Comparison of ENCODE assay signal across 20 mouse cellular contexts in the genomic region with DNA sequence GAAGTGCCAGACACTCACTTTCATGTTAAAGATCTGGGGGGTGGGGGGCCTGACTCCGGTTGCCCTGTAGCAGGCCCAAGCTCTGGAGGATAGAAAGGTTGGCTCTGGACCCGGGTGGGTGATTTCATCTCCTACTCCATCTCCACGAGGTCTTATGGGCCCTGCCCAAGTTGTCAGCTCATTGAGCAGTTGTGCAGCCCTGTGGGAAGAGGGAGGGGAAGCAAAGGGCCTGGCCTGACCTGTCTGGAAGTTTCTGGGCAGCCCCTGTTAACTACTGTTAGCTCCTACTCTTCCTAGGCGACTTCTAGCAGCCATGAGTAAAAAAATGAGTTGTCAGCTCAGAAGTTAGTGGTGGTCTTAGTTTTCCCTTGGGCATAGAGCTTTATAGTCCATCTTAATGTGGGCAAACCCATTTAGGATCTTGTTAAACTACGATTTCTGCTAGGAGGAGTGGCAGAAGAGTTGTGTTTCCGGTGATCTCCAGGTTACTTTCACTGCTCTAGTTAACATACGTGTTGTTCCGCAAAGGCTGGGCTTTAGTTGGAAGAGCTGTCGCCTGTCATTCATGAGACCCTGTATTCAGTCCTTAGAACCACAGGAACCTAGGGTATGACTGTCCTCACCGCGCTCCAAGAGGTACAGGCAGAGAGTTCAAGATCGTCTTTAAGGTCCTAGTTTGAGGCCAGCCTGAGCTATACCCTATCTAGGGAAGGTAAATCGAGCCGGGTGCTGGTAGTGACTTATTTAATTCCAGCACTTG. TPM values are rescaled to one million over a fixed set of nuclear protein-coding genes. Genes with fewer than 3 reads are reported as not detected.
A peak's percentile ranks its signal among the peaks of the same experiment; 100 is the strongest.
DNase-seq lines count a peak whose midpoint lies in the region; ATAC-seq lines count a peak whose summit lies in the region.
"Had no signal": no experiment of that assay in that cellular context is flagged by ENCODE, and none has a peak within 500 bp of the region (broad histone marks: within the 10 kb centered on the region; RNA-seq: fewer than 3 reads in every experiment).

No protein-coding gene starts in this region.

- H3K9ac ChIP-seq in heart, embryonic 13.5 days, result no peak overlapping the region
- peak overlapping the region; percentile 40 for H3K9ac ChIP-seq in liver, embryonic 16.5 days (ENCODE audit: low read depth, low read length)
- H3K9ac ChIP-seq: heart, embryonic 15.5 days; hindbrain, embryonic 14.5 days; lung, embryonic 14.5 days had no signal

- peaks cover 28% of the 10 kb centered on the region for H3K36me3 ChIP-seq in heart, embryonic 13.5 days
- peaks cover 36% of the 10 kb centered on the region for H3K36me3 ChIP-seq in embryonic facial prominence, embryonic 10.5 days (replicated peaks)
- H3K36me3 ChIP-seq in liver, embryonic 16.5 days (ENCODE audit: control insufficient read depth, insufficient read depth), result peaks cover 29% of the 10 kb centered on the region

- peak overlapping the region; percentile 36 for H3K27ac ChIP-seq in heart, embryonic 13.5 days (replicated peaks)
- H3K27ac ChIP-seq in embryonic facial prominence, embryonic 10.5 days (replicated peaks), result no peak overlapping the region
- peak overlapping the region; percentile 94 for H3K27ac ChIP-seq in liver, embryonic 16.5 days (ENCODE audit: low read length)
- H3K27ac ChIP-seq: heart, embryonic 15.5 days; hindbrain, embryonic 14.5 days had no signal

- H3K4me1 ChIP-seq in heart, embryonic 13.5 days, result peaks cover 32% of the 10 kb centered on the region
- H3K4me1 ChIP-seq in embryonic facial prominence, embryonic 10.5 days, result peaks cover 28% of the 10 kb centered on the region
- H3K4me1 ChIP-seq in liver, embryonic 16.5 days (ENCODE audit: control insufficient read depth, low read depth, low read length), result peaks cover 37% of the 10 kb centered on the region

- H3K4me2 ChIP-seq in heart, embryonic 13.5 days, result peak overlapping the region; percentile 18; the same call in 1 of the 2 replicates
- H3K4me2 ChIP-seq in liver, embryonic 16.5 days (ENCODE audit: low read depth, low read length), result peak overlapping the region; percentile 80
- H3K4me2 ChIP-seq: heart, embryonic 15.5 days; hindbrain, embryonic 14.5 days; lung, embryonic 14.5 days had no signal

- no peak overlapping the region for H3K4me3 ChIP-seq in heart, embryonic 13.5 days
- H3K4me3 ChIP-seq in embryonic facial prominence, embryonic 10.5 days, result 0 out of 2 replicates have a peak overlapping the region, but pooled peaks have one; percentile 9
- H3K4me3 ChIP-seq in liver, embryonic 16.5 days (ENCODE audit: low read depth, low read length), result peak overlapping the region; percentile 69
- H3K4me3 ChIP-seq: heart, embryonic 15.5 days; megakaryocyte, embryonic 14.5 days had no signal

- no peak for ATAC-seq in heart, embryonic 13.5 days (ENCODE audit: extremely low read depth, insufficient number of reproducible peaks, low FRiP score, low TSS enrichment)
- no peak for ATAC-seq in liver, embryonic 16.5 days (ENCODE audit: low read depth)
- no peak for ATAC-seq in CD4-positive, CD25-positive, alpha-beta regulatory T cell, adult 4 months

- DNase-seq in heart, postnatal 14 days, result no peak
- peak; percentile 24 for DNase-seq in A20 (ENCODE audit: low read depth, low spot score)
- DNase-seq in embryonic facial prominence, embryonic 10.5 days (ENCODE audit: low spot score), result no peak
- no peak for DNase-seq in adrenal gland, adult 2 months
- DNase-seq: adrenal gland, postnatal 14 days; cerebellum, adult 9-10 months; kidney, adult 11 months; kidney, postnatal 14 days; lung, embryonic 14.5 days; retina, postnatal 1 day; thymus, postnatal 4 days had no signal

- 74% methylated on average over 14 of the region's 14 CpGs for WGBS in heart, embryonic 13.5 days
- WGBS in embryonic facial prominence, embryonic 10.5 days, result 82% methylated on average over 14 of the region's 14 CpGs
- whole genome bisulfite sequencing in liver, embryonic 16.5 days (ENCODE audit: insufficient replicate concordance), result 60% methylated on average over 14 of the region's 14 CpGs

- no peaks in the 10 kb centered on the region for H3K9me3 ChIP-seq in heart, embryonic 13.5 days
- no peaks in the 10 kb centered on the region for H3K9me3 ChIP-seq in embryonic facial prominence, embryonic 10.5 days
- no peaks in the 10 kb centered on the region for H3K9me3 ChIP-seq in liver, embryonic 16.5 days (replicated peaks; ENCODE audit: control insufficient read depth, low read length)
- H3K9me3 ChIP-seq: G1E; heart, embryonic 15.5 days had no signal

- intact Hi-C loops in heart, postnatal 14 days (cut with DNase I), result no loop called here

- peaks cover 18% of the 10 kb centered on the region for H3K27me3 ChIP-seq in heart, embryonic 13.5 days (replicated peaks)
- H3K27me3 ChIP-seq in embryonic facial prominence, embryonic 10.5 days (replicated peaks; ENCODE audit: low read depth, poor library complexity, severe bottlenecking), result 0 out of 2 replicates have a peak, but pooled peaks cover 11% of the 10 kb centered on the region
- peaks cover 7% of the 10 kb centered on the region; the same call in 1 of the 2 replicates for H3K27me3 ChIP-seq in liver, embryonic 16.5 days (ENCODE audit: control insufficient read depth, insufficient read depth, low read depth, low read length)

RNA-seq across cellular contexts. Expression of a gene that starts 3.7 kb away (rescaled TPM):
- polyA plus RNA-seq in heart, embryonic 13.5 days (2015; fragmentation: Nextera tagmentation; extraction: Ambion mirVana), result 434 and 464 TPM in 2 replicates
- total RNA-seq in heart, postnatal 14 days (2021), result 10 to 100 TPM; 10.8 to 19.5 TPM
- 571 and 605 TPM in 2 replicates for polyA plus RNA-seq in embryonic facial prominence, embryonic 10.5 days (2016; fragmentation: Nextera tagmentation; extraction: Ambion mirVana)
- 632 and 661 TPM in 2 replicates for polyA plus RNA-seq in liver, embryonic 16.5 days (2015; fragmentation: Nextera tagmentation; extraction: Ambion mirVana)
- 10 to 100 TPM in 1 of 2 experiments, 1 to 10 TPM in 1; 7.7 to 11.4 TPM for polyA plus RNA-seq in CD4-positive, CD25-positive, alpha-beta regulatory T cell, adult 4 months (2017; shearing (Covaris generic))
- total RNA-seq in adrenal gland, adult 2 months (2021), result 1 to 10 TPM; 2.5 to 5.2 TPM
- 7.1 and 9.1 TPM in 2 replicates for polyA plus RNA-seq in adrenal gland, adult 2 months (2012; rRNA removed)

RNA-seq across cellular contexts. Expression of a gene that starts 6.4 kb away (rescaled TPM):
- 1.0 and 3.8 TPM in 2 replicates for polyA plus RNA-seq in heart, embryonic 13.5 days (2015; fragmentation: Nextera tagmentation; extraction: Ambion mirVana)
- not detected for total RNA-seq in heart, postnatal 14 days (2021)
- not detected in 2 replicates for polyA plus RNA-seq in embryonic facial prominence, embryonic 10.5 days (2016; fragmentation: Nextera tagmentation; extraction: Ambion mirVana)
- 29.4 and 67.5 TPM in 2 replicates for polyA plus RNA-seq in liver, embryonic 16.5 days (2015; fragmentation: Nextera tagmentation; extraction: Ambion mirVana)
- polyA plus RNA-seq in CD4-positive, CD25-positive, alpha-beta regulatory T cell, adult 4 months (2017; shearing (Covaris generic)), result not detected
- not detected for total RNA-seq in adrenal gland, adult 2 months (2021)
- polyA plus RNA-seq in adrenal gland, adult 2 months (2012; rRNA removed), result not detected in 2 replicates
- total RNA-seq: G1E; left cerebral cortex, postnatal 10 days; neutrophil, adult 5-6 weeks had no signal
- polyA plus RNA-seq: G1E; lung, embryonic 14.5 days had no signal

RNA-seq across cellular contexts. Expression of a gene that starts 12.2 kb away (rescaled TPM):
- 26.7 and 31.8 TPM in 2 replicates for polyA plus RNA-seq in heart, embryonic 13.5 days (2015; fragmentation: Nextera tagmentation; extraction: Ambion mirVana)
- 10 to 100 TPM; 20.8 to 23.0 TPM for total RNA-seq in heart, postnatal 14 days (2021)
- polyA plus RNA-seq in embryonic facial prominence, embryonic 10.5 days (2016; fragmentation: Nextera tagmentation; extraction: Ambion mirVana), result 10.7 and 11.9 TPM in 2 replicates
- polyA plus RNA-seq in liver, embryonic 16.5 days (2015; fragmentation: Nextera tagmentation; extraction: Ambion mirVana), result 9.4 and 12.1 TPM in 2 replicates
- 1 to 10 TPM; 4.9 to 7.7 TPM for polyA plus RNA-seq in CD4-positive, CD25-positive, alpha-beta regulatory T cell, adult 4 months (2017; shearing (Covaris generic))
- total RNA-seq in adrenal gland, adult 2 months (2021), result 10 to 100 TPM; 26.5 to 43.1 TPM
- polyA plus RNA-seq in adrenal gland, adult 2 months (2012; rRNA removed), result 109 and 111 TPM in 2 replicates

RNA-seq across cellular contexts. Expression of a gene that starts 27.6 kb away (rescaled TPM):
- 55.0 and 56.9 TPM in 2 replicates for polyA plus RNA-seq in heart, embryonic 13.5 days (2015; fragmentation: Nextera tagmentation; extraction: Ambion mirVana)
- 10 to 100 TPM; 29.4 to 30.2 TPM for total RNA-seq in heart, postnatal 14 days (2021)
- 85.1 and 88.8 TPM in 2 replicates for polyA plus RNA-seq in embryonic facial prominence, embryonic 10.5 days (2016; fragmentation: Nextera tagmentation; extraction: Ambion mirVana)
- 40.1 and 43.1 TPM in 2 replicates for polyA plus RNA-seq in liver, embryonic 16.5 days (2015; fragmentation: Nextera tagmentation; extraction: Ambion mirVana)
- polyA plus RNA-seq in CD4-positive, CD25-positive, alpha-beta regulatory T cell, adult 4 months (2017; shearing (Covaris generic)), result 1 to 10 TPM; 3.8 to 7.3 TPM
- 10 to 100 TPM; 34.9 to 41.8 TPM for total RNA-seq in adrenal gland, adult 2 months (2021)
- 29.7 and 44.4 TPM in 2 replicates for polyA plus RNA-seq in adrenal gland, adult 2 months (2012; rRNA removed)

RNA-seq across cellular contexts. Expression of a gene that starts 27.7 kb away (rescaled TPM):
- 0.27 and 0.28 TPM in 2 replicates for polyA plus RNA-seq in heart, embryonic 13.5 days (2015; fragmentation: Nextera tagmentation; extraction: Ambion mirVana)
- under 1 TPM; 0.22 to 0.33 TPM for total RNA-seq in heart, postnatal 14 days (2021)
- 0.87 and 0.95 TPM in 2 replicates for polyA plus RNA-seq in embryonic facial prominence, embryonic 10.5 days (2016; fragmentation: Nextera tagmentation; extraction: Ambion mirVana)
- polyA plus RNA-seq in liver, embryonic 16.5 days (2015; fragmentation: Nextera tagmentation; extraction: Ambion mirVana), result 1.5 and 1.7 TPM in 2 replicates
- not detected for polyA plus RNA-seq in CD4-positive, CD25-positive, alpha-beta regulatory T cell, adult 4 months (2017; shearing (Covaris generic))
- total RNA-seq in adrenal gland, adult 2 months (2021), result under 1 TPM; 0.24 to 0.32 TPM
- polyA plus RNA-seq in adrenal gland, adult 2 months (2012; rRNA removed), result 0.17 and 0.27 TPM in 2 replicates

Comparison
In these comparisons a context has a peak if more than half of its experiments do, and no peak if none do; other contexts are left out.
1. RNA of a gene that starts 3.7 kb away (polyA plus RNA-seq): 632 to 661 TPM in liver, embryonic 16.5 days, 571 to 605 TPM in embryonic facial prominence, embryonic 10.5 days and 434 to 464 TPM in heart, embryonic 13.5 days; 7.7 to 11.4 TPM in CD4-positive, CD25-positive, alpha-beta regulatory T cell, adult 4 months and 7.1 to 9.1 TPM in adrenal gland, adult 2 months; every median in the first group is over 10 times any median in the second.